Mouse (Mus musculus) cerebellum, adult 9-11 months (tissue): ENCODE data around the gene Slc48a1.

Experiments
- DNase-seq: peaks from one replicate; pipeline ENCODE4 v3.0.0; 2022

Gene Slc48a1

GRCm38 (mm10) chr15:97809206-97809605, 30.9 kb downstream of the Slc48a1 start:
- no peak for DNase-seq

DNA sequence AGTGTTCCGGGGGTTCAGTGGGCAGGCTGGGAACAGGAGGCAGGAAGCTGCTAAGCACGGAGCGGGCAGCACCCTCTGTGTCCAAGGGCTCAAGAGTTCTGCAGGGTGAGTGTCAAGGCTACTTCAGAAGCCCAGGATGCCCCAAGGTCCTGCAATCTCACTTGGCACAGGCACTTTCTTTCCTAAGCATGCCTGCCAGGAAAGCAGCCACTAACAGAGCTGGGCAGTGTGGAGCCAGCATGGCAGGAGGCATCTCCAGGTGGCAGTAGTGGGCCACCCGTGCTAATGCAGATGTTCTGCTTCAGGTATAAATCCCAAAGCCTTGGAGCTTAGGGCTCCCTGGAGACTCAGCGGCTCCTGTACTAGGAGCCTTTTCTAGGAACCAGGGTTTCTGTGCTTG, 31.6 kb downstream of the Slc48a1 start:
- no peak for DNase-seq

GRCm38 (mm10) chr15:97810399-97810798, 32.1 kb downstream of the Slc48a1 start:
- DNase-seq: no peak

DNA sequence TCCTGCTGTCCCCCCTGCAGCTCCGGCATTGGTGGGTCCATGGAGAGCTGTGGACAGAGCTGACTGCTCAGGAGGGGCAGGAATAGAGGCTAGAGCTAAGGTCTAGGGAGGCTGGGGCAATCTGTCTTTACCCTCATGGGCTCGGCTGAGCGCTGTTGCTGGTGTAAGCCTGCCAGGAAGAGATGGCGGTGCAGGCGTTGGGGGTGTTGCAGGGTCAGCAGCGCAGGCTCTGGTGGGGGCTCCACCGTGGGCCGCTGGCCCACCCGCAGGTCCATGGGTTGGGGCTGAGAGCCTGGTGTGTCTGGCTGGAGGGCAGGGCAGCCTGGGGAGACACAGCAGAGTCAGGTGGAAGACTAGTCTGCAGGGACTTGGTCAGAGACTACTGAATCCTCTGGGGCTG, 33.0 kb downstream of the Slc48a1 start:
- DNase-seq: peak; percentile 55

DNA sequence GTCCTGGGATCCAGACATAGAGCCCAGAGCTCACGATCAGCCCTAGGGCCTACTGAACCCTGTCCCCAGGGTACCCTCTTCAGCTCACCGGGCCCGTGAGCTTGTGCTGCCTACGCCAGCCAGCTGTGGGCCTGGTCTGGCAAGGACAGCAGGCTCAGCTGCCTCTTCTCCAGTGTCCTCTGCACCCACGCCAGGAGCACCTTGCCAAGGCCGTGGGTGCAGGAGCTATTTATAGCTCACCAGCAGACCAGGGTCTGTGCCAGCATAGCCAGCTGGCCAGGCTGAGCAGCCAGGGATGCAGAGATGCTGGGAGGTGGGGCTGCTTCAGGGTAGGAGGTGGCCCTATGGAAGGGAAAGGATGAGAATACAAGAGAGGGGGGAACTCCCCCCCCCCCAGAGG, 33.8 kb downstream of the Slc48a1 start:
- peak; percentile 93 for DNase-seq

GRCm38 (mm10) chr15:97812875-97813274, 34.6 kb downstream of the Slc48a1 start:
- no peak for DNase-seq

DNA sequence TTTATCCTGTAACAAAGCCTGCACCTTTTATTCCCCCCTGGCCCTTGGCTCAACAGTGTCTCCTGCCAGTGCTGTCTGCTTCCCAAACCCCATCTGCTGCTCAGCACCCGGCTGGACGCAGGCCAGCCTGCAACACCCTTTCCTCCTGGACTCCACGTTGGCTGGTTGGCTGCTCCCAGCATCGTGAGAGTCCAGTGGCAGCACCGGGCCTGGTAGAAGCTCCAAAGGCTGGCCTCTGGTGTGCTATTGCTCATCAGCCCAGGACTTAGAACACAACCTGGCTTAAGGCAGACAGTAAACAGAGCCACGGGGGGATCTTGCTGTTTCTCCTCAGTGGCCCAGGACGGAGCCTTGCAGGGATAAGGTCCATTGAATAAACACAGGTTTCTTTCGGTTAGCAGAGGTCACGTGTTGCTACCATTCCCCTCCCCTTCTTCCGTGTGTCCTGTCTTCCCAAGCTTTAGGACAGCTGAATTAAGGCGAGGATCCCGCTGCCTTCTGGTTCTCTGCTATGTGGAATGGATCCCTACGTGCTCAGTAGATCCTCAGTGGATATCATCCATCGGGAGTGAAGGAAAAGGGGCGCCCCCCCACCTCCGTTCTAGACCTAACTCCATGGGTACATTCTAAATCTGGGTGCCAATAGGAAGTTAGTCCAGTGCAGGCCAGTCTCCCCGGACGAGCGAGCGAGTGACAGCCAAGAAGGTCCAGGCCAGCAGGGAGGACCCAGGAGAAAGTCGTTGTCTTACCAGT, 35.3 kb downstream of the Slc48a1 start:
- peak; percentile 94 for DNase-seq

DNA sequence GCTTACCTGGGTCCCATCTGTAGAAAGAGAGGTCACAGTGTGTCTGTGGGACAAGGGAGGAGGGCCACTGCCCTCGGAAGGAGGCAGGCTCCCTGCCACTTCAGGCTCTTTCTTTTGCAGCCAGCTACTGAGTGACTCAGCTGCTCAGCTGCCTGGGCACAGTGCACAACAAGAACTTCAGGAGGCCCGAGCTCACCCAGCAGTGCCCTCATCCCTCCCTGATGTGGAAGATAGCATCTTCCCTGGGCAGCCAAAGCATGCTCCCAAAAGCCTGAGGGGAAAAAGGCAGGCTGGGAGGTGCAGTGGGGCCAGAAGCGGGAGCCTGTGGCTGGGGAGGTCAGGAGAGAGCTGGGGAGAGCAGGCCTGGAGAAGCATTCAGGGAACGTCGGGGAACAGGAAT, 36.4 kb downstream of the Slc48a1 start:
- DNase-seq: no peak

- no peak for DNase-seq
Observed at GRCm38 (mm10) chr15:97815254-97815653, 36.9 kb downstream of the Slc48a1 start.

- DNase-seq: no peak
Observed at GRCm38 (mm10) chr15:97816199-97816994, 38.1 kb downstream of the Slc48a1 start.

GRCm38 (mm10) chr15:97819937-97820336, 41.6 kb downstream of the Slc48a1 start:
- DNase-seq: peak; percentile 13

DNA sequence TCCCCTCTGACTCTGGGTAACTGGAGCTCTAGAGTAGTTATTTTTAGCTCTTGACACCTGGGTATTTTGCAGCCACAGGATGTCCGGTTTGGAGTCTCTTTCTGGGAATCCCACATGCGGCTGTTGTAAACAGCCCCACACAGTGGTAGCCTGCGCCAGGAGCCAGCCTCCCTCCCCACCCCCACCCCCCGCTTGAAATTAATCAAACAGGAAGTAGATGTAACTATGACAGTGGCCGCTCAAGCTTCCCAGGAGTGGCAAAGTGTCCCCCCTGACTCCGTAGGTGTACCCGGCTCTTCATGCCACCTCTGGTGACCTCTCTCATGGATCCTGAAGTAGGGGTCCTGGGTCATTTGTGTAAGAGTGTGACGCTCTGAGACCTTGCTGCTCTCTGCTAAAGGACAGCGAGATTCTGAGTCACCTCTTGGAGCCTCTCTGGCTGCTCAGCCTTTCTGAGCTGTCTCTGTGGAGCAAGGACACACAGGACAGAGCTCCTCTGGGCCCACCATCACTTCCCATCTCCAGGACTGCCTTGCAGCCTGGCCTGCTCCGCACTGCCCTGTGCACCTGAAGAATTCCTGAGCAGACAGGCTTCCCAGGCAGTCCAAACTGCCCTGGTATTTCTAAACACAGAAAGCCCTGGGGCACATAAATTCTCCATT, 43.1 kb downstream of the Slc48a1 start:
- peak; percentile 9 for DNase-seq

GRCm38 (mm10) chr15:97821983-97822363, 43.7 kb downstream of the Slc48a1 start:
- peak; percentile 16 for DNase-seq

DNA sequence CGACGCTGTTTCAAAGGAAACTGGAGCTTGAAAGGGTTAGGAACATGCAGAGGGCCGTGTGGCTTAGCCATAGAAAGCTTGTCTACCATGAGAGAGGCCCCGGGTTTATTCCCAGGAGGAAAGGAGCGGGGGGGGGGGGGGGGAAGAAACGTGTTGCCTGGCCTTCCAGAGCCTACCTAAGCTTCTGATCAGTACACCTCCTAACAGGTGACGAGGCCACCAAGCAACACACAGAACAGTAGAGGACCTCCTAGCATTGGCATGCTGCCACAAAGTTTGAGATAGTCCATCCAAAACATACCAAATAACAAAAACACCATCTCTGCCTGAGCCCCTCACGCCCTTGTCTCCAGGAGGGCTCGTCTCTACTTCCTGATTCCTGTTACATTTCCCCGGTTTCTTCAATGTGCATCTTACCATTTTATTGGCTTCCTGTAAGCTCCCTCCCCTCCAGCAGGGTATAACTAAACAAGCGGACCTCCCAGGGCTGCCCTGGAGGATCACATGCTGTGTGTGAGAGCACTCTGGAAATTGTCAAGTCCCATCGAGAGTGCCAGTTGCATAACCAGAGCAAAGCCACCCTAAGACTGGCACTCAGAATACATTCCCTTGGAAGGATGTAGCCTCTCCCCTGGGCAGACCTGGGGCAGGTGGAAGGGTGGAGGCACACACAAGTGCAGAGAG, 44.4 kb downstream of the Slc48a1 start:
- DNase-seq: peak; percentile 20

DNA sequence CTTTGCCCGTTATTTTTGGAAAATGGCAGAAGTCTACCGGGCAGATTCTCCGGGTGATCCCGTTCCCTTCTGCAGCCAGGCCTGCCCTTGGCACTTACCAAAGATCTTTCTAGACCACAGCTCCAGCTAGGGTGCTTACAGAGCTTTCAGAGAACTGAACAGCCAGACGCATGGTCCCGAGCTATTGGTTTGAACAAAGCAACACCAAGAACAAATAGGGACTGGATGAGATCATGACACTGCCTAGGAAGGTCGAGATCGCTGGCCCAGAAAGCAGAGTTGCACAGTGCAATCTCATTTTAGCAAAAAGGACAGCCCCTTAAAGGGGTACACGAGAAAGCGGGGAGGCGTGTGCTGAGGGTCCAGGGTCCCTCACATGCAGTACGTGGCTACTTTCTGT, 45.2 kb downstream of the Slc48a1 start:
- DNase-seq: peak; percentile 20

- peak; percentile 31 for DNase-seq
Observed at GRCm38 (mm10) chr15:97824042-97824441, 45.7 kb downstream of the Slc48a1 start.

DNA sequence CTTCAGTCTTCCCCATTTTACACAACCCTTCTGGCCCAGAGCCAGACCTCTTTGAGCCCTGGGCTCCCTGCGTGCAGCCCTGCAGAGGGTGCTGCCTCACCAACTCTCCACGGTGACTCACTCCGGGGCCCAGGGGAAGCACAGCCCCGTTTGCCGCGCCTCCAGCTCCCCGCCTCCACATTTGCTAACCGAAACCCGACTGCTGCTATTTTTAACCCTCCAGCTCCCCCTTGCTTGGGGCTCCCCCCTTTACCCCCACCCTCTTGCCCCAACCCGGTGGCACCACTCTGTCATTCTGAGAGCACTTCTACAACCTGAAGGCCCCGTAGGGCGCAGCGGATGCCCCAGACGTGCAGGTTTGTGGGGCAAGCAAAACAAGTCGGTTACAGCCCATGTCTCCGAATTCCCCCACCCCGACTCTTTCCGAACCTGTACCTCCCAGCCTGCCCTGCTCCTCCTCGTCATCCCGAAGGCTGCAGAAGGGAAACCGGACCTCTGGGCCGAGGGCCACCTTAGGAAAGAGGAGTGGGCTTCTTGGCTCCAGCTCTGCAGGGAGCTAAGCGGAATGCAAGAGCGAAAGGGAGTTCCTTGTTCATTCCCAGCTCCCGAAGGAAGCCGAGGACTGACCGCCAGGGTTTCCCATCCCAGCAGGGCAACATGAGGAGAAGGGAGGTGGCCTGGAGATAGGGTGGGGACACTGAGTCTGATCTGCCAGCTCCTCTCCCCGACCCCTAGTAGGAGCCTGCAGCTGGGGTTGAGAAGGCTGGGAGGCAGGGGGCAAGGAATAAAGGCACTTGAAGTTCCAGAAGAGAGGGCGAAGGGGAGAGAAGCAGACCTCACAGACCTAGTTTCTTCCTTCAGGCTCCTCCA, 47.0 kb downstream of the Slc48a1 start:
- DNase-seq: peak; percentile 53

DNA sequence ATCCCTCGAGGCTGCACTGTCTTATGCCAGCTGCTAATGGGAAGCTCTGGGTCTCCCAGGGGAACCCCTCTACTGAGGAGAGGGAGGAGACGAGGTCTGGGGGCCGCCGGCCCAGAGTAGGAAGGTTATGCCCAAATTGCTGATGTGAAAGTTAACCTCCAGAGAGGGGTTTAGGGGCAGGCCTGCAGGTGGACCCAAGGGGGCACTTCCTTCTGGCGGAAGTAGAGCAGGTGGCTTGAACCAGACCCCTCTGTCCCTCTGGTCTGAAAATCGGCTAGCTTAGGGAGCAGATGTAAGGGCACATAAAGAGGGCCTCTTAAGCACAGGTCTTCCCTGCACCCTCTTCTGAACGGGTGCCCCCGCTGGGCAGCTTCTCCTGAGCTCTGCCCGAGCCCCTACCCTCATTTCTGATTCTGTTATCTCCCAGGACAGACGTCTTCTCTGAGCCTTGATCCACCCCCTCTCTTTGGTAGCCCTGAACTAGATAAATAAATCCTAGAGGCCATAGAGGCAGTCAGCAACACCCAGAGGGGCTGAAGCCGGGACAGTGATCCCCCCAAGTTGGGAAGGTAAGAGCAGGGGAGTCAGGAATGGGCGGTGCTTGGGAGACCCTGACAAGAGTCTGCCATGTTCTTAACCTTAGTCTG, 47.7 kb downstream of the Slc48a1 start:
- peak; percentile 21 for DNase-seq

- no peak for DNase-seq
Observed at GRCm38 (mm10) chr15:97826588-97827261, 48.4 kb downstream of the Slc48a1 start.

GRCm38 (mm10) chr15:97827401-97827800, 49.1 kb downstream of the Slc48a1 start:
- DNase-seq: no peak
